Mouse (Mus musculus): Measurements from ENCODE around the gene Thsd7a. TPM values are rescaled to one million over a fixed set of nuclear protein-coding genes. Genes with fewer than 3 reads are reported as not detected.
A peak's percentile ranks its signal among the peaks of the same experiment; 100 is the strongest.

Thsd7a gene
- polyA plus RNA-seq, 1 experiment from 2014 or later, result 6.4 TPM

DNA sequence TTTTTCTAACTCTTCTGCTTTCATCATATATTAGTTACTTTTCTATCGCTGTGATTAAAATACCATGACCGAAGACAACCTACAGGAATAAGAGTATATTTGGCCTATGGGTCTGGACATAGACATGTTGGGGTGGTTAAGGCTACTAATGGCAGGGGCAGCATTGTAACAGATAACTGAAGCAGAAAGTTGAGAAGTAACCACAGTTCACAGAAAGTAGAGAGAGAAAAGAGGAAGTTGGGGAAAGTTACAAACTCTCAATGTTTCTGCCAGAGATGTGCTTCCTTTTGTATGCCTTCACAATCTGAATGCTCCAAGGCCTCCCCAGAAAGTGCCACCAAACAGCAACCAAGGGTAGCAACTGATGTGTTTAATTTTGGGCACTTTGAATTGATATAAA is 303.7 kb downstream of the Thsd7a start:
- Histone ChIP-seq H3K27me3 (ENCODE audit: insufficient read depth, low read length) (no peaks in the 10 kb centered on the region), H3K36me3 (ENCODE audit: insufficient read depth, low read length) (no peaks in the 10 kb centered on the region), H3K9ac (ENCODE audit: low read depth, low read length) (no peak overlapping the region), H3K4me1 (replicated peaks; ENCODE audit: insufficient read depth, low read length) (no peaks in the 10 kb centered on the region), H3K4me2 (ENCODE audit: low read length) (no peak overlapping the region), H3K27ac (no peak overlapping the region), H3K4me3 (replicated peaks; ENCODE audit: low read depth, low read length) (no peak overlapping the region), H3K9me3 (replicated peaks; ENCODE audit: low read length) (no peaks in the 10 kb centered on the region)
- no peak for ATAC-seq (replicated peaks; ENCODE audit: low FRiP score, low read depth)
- no peak for DNase-seq (ENCODE audit: low spot score)
- no peak for TF ChIP-seq CTCF (IDR thresholded peaks at IDR 0.05; ENCODE audit: low read depth)
- WGBS, result 100% methylated on average over 2 of the region's 2 CpGs

DNA sequence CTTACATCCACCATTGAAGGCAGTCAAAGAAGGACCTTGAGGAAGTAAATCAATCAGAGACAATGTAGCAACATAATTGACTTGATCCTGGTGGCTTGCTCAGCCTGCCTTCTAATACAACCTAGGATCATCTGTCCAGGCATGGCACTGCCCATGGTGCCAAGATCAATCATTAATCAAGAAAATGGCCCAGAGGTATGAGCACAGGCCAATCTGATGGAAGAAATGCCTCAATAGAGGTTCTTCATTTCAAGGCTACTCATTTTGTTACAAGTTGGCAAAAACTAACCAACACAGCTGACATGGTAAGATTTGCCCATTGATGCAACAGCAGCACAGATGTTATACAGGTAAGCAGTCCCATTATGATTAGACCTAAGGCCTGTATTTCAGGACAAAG is 309.6 kb downstream of the Thsd7a start:
- no peak overlapping the region for H3K4me3 ChIP-seq (replicated peaks; ENCODE audit: low read depth, low read length)
- no peaks in the 10 kb centered on the region for H3K9me3 ChIP-seq (replicated peaks; ENCODE audit: low read length)
- no peaks in the 10 kb centered on the region for H3K4me1 ChIP-seq (replicated peaks; ENCODE audit: insufficient read depth, low read length)
- no peak overlapping the region for H3K4me2 ChIP-seq (ENCODE audit: low read length)
- DNase-seq (ENCODE audit: low spot score) (no peak), ATAC-seq (replicated peaks; ENCODE audit: low FRiP score, low read depth) (no peak)
- H3K27me3 ChIP-seq (ENCODE audit: insufficient read depth, low read length), result no peaks in the 10 kb centered on the region
- no peaks in the 10 kb centered on the region for H3K36me3 ChIP-seq (ENCODE audit: insufficient read depth, low read length)
- no peak for TF ChIP-seq CTCF (IDR thresholded peaks at IDR 0.05; ENCODE audit: low read depth)
- H3K9ac ChIP-seq (ENCODE audit: low read depth, low read length), result no peak overlapping the region
- no peak overlapping the region for H3K27ac ChIP-seq

DNA sequence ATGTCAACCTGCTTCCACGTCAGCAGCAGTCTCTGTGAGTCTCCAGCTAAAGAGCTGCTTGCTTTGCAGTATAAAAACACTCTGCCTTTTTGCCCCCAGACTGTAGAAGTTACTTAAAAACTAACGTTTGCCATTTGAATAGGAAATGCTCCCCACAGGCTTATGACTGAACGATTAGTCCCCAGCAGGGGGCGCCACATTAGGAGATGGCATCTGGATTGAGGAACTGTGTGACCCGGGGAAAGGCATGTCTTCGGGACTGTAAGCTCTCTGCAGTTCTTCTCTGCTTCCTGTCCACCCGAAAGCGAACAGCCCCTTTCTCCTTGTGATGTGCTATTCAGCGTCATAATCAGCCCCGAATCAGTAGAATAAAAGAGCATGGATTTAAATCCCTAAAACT is 330.1 kb downstream of the Thsd7a start:
- TF ChIP-seq CTCF (IDR thresholded peaks at IDR 0.05; ENCODE audit: low read depth), result peak; percentile 25; the same call in 1 of the 2 replicates
- WGBS, result 87% methylated on average over 10 of the region's 10 CpGs
- Histone ChIP-seq H3K27me3 (ENCODE audit: insufficient read depth, low read length) (no peaks in the 10 kb centered on the region), H3K9me3 (replicated peaks; ENCODE audit: low read length) (no peaks in the 10 kb centered on the region), H3K4me1 (replicated peaks; ENCODE audit: insufficient read depth, low read length) (no peaks in the 10 kb centered on the region), H3K36me3 (ENCODE audit: insufficient read depth, low read length) (no peaks in the 10 kb centered on the region), H3K4me2 (ENCODE audit: low read length) (no peak overlapping the region), H3K9ac (ENCODE audit: low read depth, low read length) (no peak overlapping the region), H3K4me3 (replicated peaks; ENCODE audit: low read depth, low read length) (no peak overlapping the region), H3K27ac (no peak overlapping the region)
- DNase-seq (ENCODE audit: low spot score) (no peak), ATAC-seq (replicated peaks; ENCODE audit: low FRiP score, low read depth) (no peak)

- no peak for TF ChIP-seq CTCF (IDR thresholded peaks at IDR 0.05; ENCODE audit: low read depth)
- no peaks in the 10 kb centered on the region for H3K36me3 ChIP-seq (ENCODE audit: insufficient read depth, low read length)
- 67% methylated on average over 4 of the region's 4 CpGs for WGBS
- H3K27ac ChIP-seq, result no peak overlapping the region
- H3K4me2 ChIP-seq (ENCODE audit: low read length), result no peak overlapping the region
- ATAC-seq (replicated peaks; ENCODE audit: low FRiP score, low read depth) (no peak), DNase-seq (ENCODE audit: low spot score) (no peak)
- no peaks in the 10 kb centered on the region for H3K9me3 ChIP-seq (replicated peaks; ENCODE audit: low read length)
- no peaks in the 10 kb centered on the region for H3K4me1 ChIP-seq (replicated peaks; ENCODE audit: insufficient read depth, low read length)
- H3K9ac ChIP-seq (ENCODE audit: low read depth, low read length), result no peak overlapping the region
- no peaks in the 10 kb centered on the region for H3K27me3 ChIP-seq (ENCODE audit: insufficient read depth, low read length)
- no peak overlapping the region for H3K4me3 ChIP-seq (replicated peaks; ENCODE audit: low read depth, low read length)
Observed at GRCm38 (mm10) chr6:12416976-12417375, 332.2 kb downstream of the Thsd7a start.

DNA sequence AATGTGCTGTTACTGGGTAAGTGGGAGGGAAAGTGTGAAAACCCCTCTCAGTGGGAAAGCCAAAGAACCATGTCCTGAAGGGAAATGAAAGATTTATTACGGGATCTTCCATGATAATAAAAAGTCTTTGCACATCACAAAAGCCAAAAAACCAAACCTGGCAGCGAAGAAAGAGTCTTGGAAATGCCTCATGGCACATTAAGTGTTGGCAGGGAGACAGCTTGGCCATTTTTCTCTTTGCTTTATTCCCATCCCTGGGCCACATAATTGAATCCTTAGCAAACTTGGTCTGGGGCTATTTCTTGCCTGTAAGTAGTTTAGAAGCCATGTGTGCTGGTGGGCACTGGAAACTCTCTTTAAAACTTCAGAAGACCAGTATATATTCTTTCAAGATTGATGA is 344.8 kb downstream of the Thsd7a start:
- Histone ChIP-seq H3K27me3 (ENCODE audit: insufficient read depth, low read length) (no peaks in the 10 kb centered on the region), H3K4me3 (replicated peaks; ENCODE audit: low read depth, low read length) (no peak overlapping the region), H3K4me2 (ENCODE audit: low read length) (no peak overlapping the region), H3K4me1 (replicated peaks; ENCODE audit: insufficient read depth, low read length) (no peaks in the 10 kb centered on the region), H3K9me3 (replicated peaks; ENCODE audit: low read length) (no peaks in the 10 kb centered on the region), H3K36me3 (ENCODE audit: insufficient read depth, low read length) (no peaks in the 10 kb centered on the region), H3K9ac (ENCODE audit: low read depth, low read length) (no peak overlapping the region), H3K27ac (no peak overlapping the region)
- TF ChIP-seq CTCF (IDR thresholded peaks at IDR 0.05; ENCODE audit: low read depth), result no peak
- no peak for ATAC-seq (replicated peaks; ENCODE audit: low FRiP score, low read depth)
- 74% methylated on average over 2 of the region's 2 CpGs for WGBS
- no peak for DNase-seq (ENCODE audit: low spot score)

DNA sequence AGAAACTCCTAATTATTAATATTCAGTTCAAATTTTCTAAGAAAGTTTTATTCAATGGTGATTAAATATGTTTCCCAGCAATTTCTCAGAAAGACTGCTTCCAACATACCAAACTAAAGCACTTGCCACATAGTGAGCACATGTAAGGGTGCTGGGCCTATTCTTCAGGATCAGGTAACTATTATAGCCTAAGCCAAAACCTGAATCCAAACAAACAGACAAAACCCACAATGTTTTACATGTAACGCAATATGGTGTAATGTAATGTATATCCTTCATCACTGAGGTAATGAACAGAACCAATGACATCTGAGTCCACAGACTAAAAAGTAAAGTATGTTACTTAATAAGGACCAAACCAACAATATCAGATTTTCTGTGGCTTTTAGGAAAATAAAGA is 346.2 kb downstream of the Thsd7a start:
- Histone ChIP-seq H3K27ac (no peak overlapping the region), H3K27me3 (ENCODE audit: insufficient read depth, low read length) (no peaks in the 10 kb centered on the region), H3K9ac (ENCODE audit: low read depth, low read length) (no peak overlapping the region), H3K4me3 (replicated peaks; ENCODE audit: low read depth, low read length) (no peak overlapping the region), H3K4me1 (replicated peaks; ENCODE audit: insufficient read depth, low read length) (no peaks in the 10 kb centered on the region), H3K4me2 (ENCODE audit: low read length) (no peak overlapping the region), H3K9me3 (replicated peaks; ENCODE audit: low read length) (no peaks in the 10 kb centered on the region), H3K36me3 (ENCODE audit: insufficient read depth, low read length) (no peaks in the 10 kb centered on the region)
- peak; percentile 10 for DNase-seq (ENCODE audit: low spot score)
- WGBS, result 84% methylated on average over 1 of the region's 1 CpGs
- ATAC-seq (replicated peaks; ENCODE audit: low FRiP score, low read depth), result no peak
- TF ChIP-seq CTCF (IDR thresholded peaks at IDR 0.05; ENCODE audit: low read depth), result no peak

DNA sequence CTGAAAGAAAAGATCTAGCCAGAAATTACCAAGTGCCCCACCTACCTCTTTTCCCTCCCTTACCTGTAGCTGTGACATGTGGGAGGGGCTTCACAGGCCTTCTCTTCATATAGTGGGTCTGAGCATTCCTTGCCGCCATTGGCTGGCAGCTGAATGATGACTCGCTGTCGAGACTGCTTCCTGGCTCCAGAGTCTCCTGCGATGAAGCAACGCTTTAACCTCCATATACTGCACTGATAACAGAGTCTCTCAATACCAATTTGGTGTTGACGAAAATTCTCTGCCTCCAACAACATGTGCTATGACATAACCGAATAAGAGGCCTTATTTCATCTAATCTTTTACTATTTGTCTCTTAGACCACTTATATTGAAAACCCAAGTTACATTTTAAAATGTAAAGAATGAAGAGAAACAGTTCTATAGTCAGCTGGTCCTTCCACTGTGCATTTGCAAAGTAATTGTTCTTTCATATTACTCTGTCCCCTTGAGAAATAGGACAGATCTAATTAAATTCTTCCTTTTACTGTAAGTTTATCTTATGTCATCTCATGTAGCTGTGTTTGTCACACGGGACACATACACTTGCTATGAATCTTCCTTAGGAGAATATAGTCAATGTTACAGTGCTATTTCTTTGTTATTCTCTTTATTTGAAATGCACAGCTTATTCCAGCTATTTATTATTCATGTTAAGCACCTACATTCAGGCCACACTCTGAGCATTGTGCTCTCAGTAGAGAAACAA is 351.3 kb downstream of the Thsd7a start:
- no peak for ATAC-seq (replicated peaks; ENCODE audit: low FRiP score, low read depth)
- no peak overlapping the region for H3K9ac ChIP-seq (ENCODE audit: low read depth, low read length)
- H3K9me3 ChIP-seq (replicated peaks; ENCODE audit: low read length), result no peaks in the 10 kb centered on the region
- H3K4me1 ChIP-seq (replicated peaks; ENCODE audit: insufficient read depth, low read length), result no peaks in the 10 kb centered on the region
- H3K4me3 ChIP-seq (replicated peaks; ENCODE audit: low read depth, low read length), result no peak overlapping the region
- H3K27me3 ChIP-seq (ENCODE audit: insufficient read depth, low read length), result no peaks in the 10 kb centered on the region
- H3K27ac ChIP-seq, result no peak overlapping the region
- H3K36me3 ChIP-seq (ENCODE audit: insufficient read depth, low read length), result no peaks in the 10 kb centered on the region
- DNase-seq (ENCODE audit: low spot score), result no peak
- 92% methylated on average over 8 of the region's 8 CpGs for WGBS
- no peak overlapping the region for H3K4me2 ChIP-seq (ENCODE audit: low read length)
- TF ChIP-seq CTCF (IDR thresholded peaks at IDR 0.05; ENCODE audit: low read depth), result no peak

Data from kidney, postnatal 0 days (tissue).